Mouse (Mus musculus): ENCODE results near the gene Gm42688. TPM values are rescaled to one million over a fixed set of nuclear protein-coding genes. Genes with fewer than 3 reads are reported as not detected.
A peak's percentile ranks its signal among the peaks of the same experiment; 100 is the strongest.

Gene Gm42688
- polyA plus RNA-seq, 1 experiment = 0.45 TPM

DNA sequence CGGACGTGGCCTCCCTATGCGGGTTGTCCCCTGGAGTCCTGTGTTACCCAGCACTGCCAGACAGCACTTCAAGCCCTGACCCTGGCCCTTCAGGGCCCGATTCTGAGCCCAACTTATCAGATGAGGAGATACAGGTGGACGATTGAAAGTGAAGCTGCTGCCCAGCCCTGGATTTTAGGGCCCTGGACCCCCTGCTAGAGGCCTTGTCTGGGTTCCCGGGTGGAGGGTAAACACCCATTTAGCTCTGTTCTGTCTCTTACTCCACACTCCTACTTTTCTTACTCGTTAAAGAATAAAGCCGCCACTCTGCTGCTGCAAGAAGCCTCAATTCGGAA, 13.5 kb upstream of the Gm42688 start:
- H3K9me3 ChIP-seq (replicated peaks; ENCODE audit: control insufficient read depth, insufficient read depth, low read length, poor library complexity, severe bottlenecking) = no peaks in the 10 kb centered on the region
- no peak overlapping the region for H3K27ac ChIP-seq (ENCODE audit: insufficient read depth, low read length)
- H3K4me3 ChIP-seq (ENCODE audit: low read depth, low read length) = peak overlapping the region; percentile 39
- peak overlapping the region; percentile 40; the same call in 1 of the 2 replicates for H3K9ac ChIP-seq (ENCODE audit: low read depth, poor library complexity, severe bottlenecking)
- TF ChIP-seq POLR2A (IDR thresholded peaks at IDR 0.05; ENCODE audit: insufficient read depth, low read length) (no peak), EP300 (IDR thresholded peaks at IDR 0.05; ENCODE audit: insufficient read depth, low read depth, low read length) (no peak), CTCF (IDR thresholded peaks at IDR 0.05; ENCODE audit: low read depth, low read length) (no peak)
- no peaks in the 10 kb centered on the region for H3K27me3 ChIP-seq (ENCODE audit: control insufficient read depth, insufficient read depth, low read length, poor library complexity, severe bottlenecking)
- no peaks in the 10 kb centered on the region for H3K36me3 ChIP-seq (ENCODE audit: control insufficient read depth, insufficient read depth, low read length, poor library complexity, severe bottlenecking)
- no peaks in the 10 kb centered on the region for H3K4me1 ChIP-seq (ENCODE audit: control insufficient read depth, insufficient read depth, low read length)

DNA sequence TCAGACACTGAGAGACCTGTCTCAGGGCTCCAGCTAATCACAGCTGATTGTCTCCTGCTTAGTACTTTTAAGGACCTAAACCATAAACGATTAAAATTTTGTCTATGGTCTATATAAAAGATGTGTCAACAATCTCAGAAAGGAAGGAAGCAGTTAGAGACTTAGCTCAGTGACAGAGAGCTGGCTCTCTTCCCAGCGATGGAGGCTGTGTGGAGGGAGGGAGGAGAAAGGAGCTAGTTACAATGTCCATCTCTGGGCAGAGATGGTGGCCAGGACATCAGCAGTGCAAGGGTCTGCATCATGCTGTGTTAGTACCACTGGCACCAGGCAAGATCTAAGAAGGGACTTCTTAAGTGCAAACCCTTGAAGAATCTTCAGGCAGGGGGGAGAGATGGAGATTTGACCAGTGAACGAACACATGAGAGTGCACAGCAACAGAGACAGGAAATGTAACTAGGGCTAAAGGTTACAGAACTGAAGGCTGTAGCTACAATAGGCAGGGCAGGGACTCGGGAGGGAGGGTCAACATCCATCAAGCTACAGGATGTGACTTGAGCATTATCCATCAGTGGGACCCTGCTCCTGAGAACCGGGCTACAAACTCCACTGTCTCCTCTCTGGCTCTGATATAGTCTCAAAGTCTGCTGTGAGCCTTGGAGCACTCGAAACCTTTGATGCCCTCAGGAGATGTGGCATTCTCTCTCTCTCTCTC, 8.8 kb upstream of the Gm42688 start:
- Histone ChIP-seq H3K9ac (ENCODE audit: low read depth, poor library complexity, severe bottlenecking) (no peak overlapping the region), H3K9me3 (replicated peaks; ENCODE audit: control insufficient read depth, insufficient read depth, low read length, poor library complexity, severe bottlenecking) (no peaks in the 10 kb centered on the region), H3K4me3 (ENCODE audit: low read depth, low read length) (no peak overlapping the region), H3K36me3 (ENCODE audit: control insufficient read depth, insufficient read depth, low read length, poor library complexity, severe bottlenecking) (no peaks in the 10 kb centered on the region), H3K27ac (ENCODE audit: insufficient read depth, low read length) (no peak overlapping the region), H3K4me1 (ENCODE audit: control insufficient read depth, insufficient read depth, low read length) (no peaks in the 10 kb centered on the region), H3K27me3 (ENCODE audit: control insufficient read depth, insufficient read depth, low read length, poor library complexity, severe bottlenecking) (no peaks in the 10 kb centered on the region)
- TF ChIP-seq CTCF (IDR thresholded peaks at IDR 0.05; ENCODE audit: low read depth, low read length) = no peak

DNA sequence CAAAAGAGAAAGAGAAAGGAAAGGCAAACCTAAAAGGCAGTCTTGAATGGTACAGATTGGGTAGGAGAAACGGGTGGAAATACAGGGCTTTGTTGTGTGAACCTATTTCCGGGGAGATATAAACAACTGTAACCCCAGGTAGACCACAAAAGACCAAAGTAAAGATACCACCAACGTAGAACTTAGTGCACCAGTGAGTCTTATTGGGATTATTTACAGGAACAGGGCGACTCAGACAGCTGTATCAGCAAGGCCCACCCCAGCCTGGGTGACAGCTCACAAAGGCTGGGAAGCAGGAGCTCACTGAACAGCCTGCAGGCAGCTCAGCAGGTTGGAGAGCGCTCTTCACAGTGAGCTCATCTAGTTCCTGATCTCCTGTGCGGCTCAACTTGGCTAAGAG, 5.4 kb upstream of the Gm42688 start:
- no peaks in the 10 kb centered on the region for H3K27me3 ChIP-seq (ENCODE audit: control insufficient read depth, insufficient read depth, low read length, poor library complexity, severe bottlenecking)

GRCm38 (mm10) chr6:83098411-83098810, 3.0 kb upstream of the Gm42688 start:
- H3K36me3 ChIP-seq (ENCODE audit: control insufficient read depth, insufficient read depth, low read length, poor library complexity, severe bottlenecking) = no peaks in the 10 kb centered on the region
- no peak overlapping the region for H3K27ac ChIP-seq (ENCODE audit: insufficient read depth, low read length)
- no peaks in the 10 kb centered on the region for H3K9me3 ChIP-seq (replicated peaks; ENCODE audit: control insufficient read depth, insufficient read depth, low read length, poor library complexity, severe bottlenecking)
- no peak overlapping the region for H3K4me3 ChIP-seq (ENCODE audit: low read depth, low read length)
- H3K27me3 ChIP-seq (ENCODE audit: control insufficient read depth, insufficient read depth, low read length, poor library complexity, severe bottlenecking) = no peaks in the 10 kb centered on the region
- TF ChIP-seq POLR2A (IDR thresholded peaks at IDR 0.05; ENCODE audit: insufficient read depth, low read length) = no peak
- TF ChIP-seq CTCF (IDR thresholded peaks at IDR 0.05; ENCODE audit: low read depth, low read length) = no peak
- no peak for TF ChIP-seq EP300 (IDR thresholded peaks at IDR 0.05; ENCODE audit: insufficient read depth, low read depth, low read length)
- no peak overlapping the region for H3K9ac ChIP-seq (ENCODE audit: low read depth, poor library complexity, severe bottlenecking)
- no peaks in the 10 kb centered on the region for H3K4me1 ChIP-seq (ENCODE audit: control insufficient read depth, insufficient read depth, low read length)

More for the DNA sequence above, 5.4 kb upstream of the Gm42688 start:
- no peaks in the 10 kb centered on the region for H3K4me1 ChIP-seq (ENCODE audit: control insufficient read depth, insufficient read depth, low read length)
- no peaks in the 10 kb centered on the region for H3K36me3 ChIP-seq (ENCODE audit: control insufficient read depth, insufficient read depth, low read length, poor library complexity, severe bottlenecking)
- no peak for TF ChIP-seq EP300 (IDR thresholded peaks at IDR 0.05; ENCODE audit: insufficient read depth, low read depth, low read length)
- no peak for TF ChIP-seq POLR2A (IDR thresholded peaks at IDR 0.05; ENCODE audit: insufficient read depth, low read length)
- TF ChIP-seq CTCF (IDR thresholded peaks at IDR 0.05; ENCODE audit: low read depth, low read length) = no peak
- no peak overlapping the region for H3K4me3 ChIP-seq (ENCODE audit: low read depth, low read length)
- H3K9me3 ChIP-seq (replicated peaks; ENCODE audit: control insufficient read depth, insufficient read depth, low read length, poor library complexity, severe bottlenecking) = no peaks in the 10 kb centered on the region
- H3K9ac ChIP-seq (ENCODE audit: low read depth, poor library complexity, severe bottlenecking) = no peak overlapping the region
- no peak overlapping the region for H3K27ac ChIP-seq (ENCODE audit: insufficient read depth, low read length)

- TF ChIP-seq EP300 (IDR thresholded peaks at IDR 0.05; ENCODE audit: insufficient read depth, low read depth, low read length) (no peak), CTCF (IDR thresholded peaks at IDR 0.05; ENCODE audit: low read depth, low read length) (peak; percentile 9), POLR2A (IDR thresholded peaks at IDR 0.05; ENCODE audit: insufficient read depth, low read length) (no peak)
- H3K36me3 ChIP-seq (ENCODE audit: control insufficient read depth, insufficient read depth, low read length, poor library complexity, severe bottlenecking) = no peaks in the 10 kb centered on the region
- H3K4me3 ChIP-seq (ENCODE audit: low read depth, low read length) = peak overlapping the region; percentile 87
- H3K27ac ChIP-seq (ENCODE audit: insufficient read depth, low read length) = no peak overlapping the region
- H3K4me1 ChIP-seq (ENCODE audit: control insufficient read depth, insufficient read depth, low read length) = no peaks in the 10 kb centered on the region
- no peaks in the 10 kb centered on the region for H3K9me3 ChIP-seq (replicated peaks; ENCODE audit: control insufficient read depth, insufficient read depth, low read length, poor library complexity, severe bottlenecking)
- peak overlapping the region; percentile 42 for H3K9ac ChIP-seq (ENCODE audit: low read depth, poor library complexity, severe bottlenecking)
- no peaks in the 10 kb centered on the region for H3K27me3 ChIP-seq (ENCODE audit: control insufficient read depth, insufficient read depth, low read length, poor library complexity, severe bottlenecking)
These were observed 505 bp downstream of the Gm42688 start for GRCm38 (mm10) chr6:83101688-83102556.

- Histone ChIP-seq H3K9ac (ENCODE audit: low read depth, poor library complexity, severe bottlenecking) (no peak overlapping the region), H3K9me3 (replicated peaks; ENCODE audit: control insufficient read depth, insufficient read depth, low read length, poor library complexity, severe bottlenecking) (no peaks in the 10 kb centered on the region), H3K4me3 (ENCODE audit: low read depth, low read length) (no peak overlapping the region), H3K27me3 (ENCODE audit: control insufficient read depth, insufficient read depth, low read length, poor library complexity, severe bottlenecking) (no peaks in the 10 kb centered on the region), H3K27ac (ENCODE audit: insufficient read depth, low read length) (no peak overlapping the region), H3K4me1 (ENCODE audit: control insufficient read depth, insufficient read depth, low read length) (no peaks in the 10 kb centered on the region), H3K36me3 (ENCODE audit: control insufficient read depth, insufficient read depth, low read length, poor library complexity, severe bottlenecking) (no peaks in the 10 kb centered on the region)
- TF ChIP-seq POLR2A (IDR thresholded peaks at IDR 0.05; ENCODE audit: insufficient read depth, low read length) (no peak), CTCF (IDR thresholded peaks at IDR 0.05; ENCODE audit: low read depth, low read length) (no peak), EP300 (IDR thresholded peaks at IDR 0.05; ENCODE audit: insufficient read depth, low read depth, low read length) (no peak)
These were observed 1.8 kb downstream of the Gm42688 start for GRCm38 (mm10) chr6:83103130-83103650.

All from ES-Bruce4 (cell line).